Mouse (Mus musculus): ENCODE results near the gene Ppfia1. TPM values are rescaled to one million over a fixed set of nuclear protein-coding genes. Genes with fewer than 3 reads are reported as not detected.

Ppfia1 gene
- polyA plus RNA-seq, 1 experiment from 2014 or later, result 34.6 TPM

GRCm38 (mm10) chr7:144577876-144578275, 24.3 kb upstream of the Ppfia1 start:
- Histone ChIP-seq H3K4me2 (ENCODE audit: low read length) (no peak overlapping the region), H3K9ac (replicated peaks; ENCODE audit: low read depth, low read length) (no peak overlapping the region), H3K27ac (ENCODE audit: low read length) (no peak overlapping the region), H3K36me3 (ENCODE audit: control insufficient read depth, insufficient read depth) (no peaks in the 10 kb centered on the region), H3K4me1 (replicated peaks; ENCODE audit: control insufficient read depth, insufficient read depth, low read length) (peaks cover 14% of the 10 kb centered on the region), H3K9me3 (ENCODE audit: control insufficient read depth, low read length) (no peaks in the 10 kb centered on the region), H3K27me3 (replicated peaks; ENCODE audit: control insufficient read depth, insufficient read depth, low read length) (no peaks in the 10 kb centered on the region), H3K4me3 (replicated peaks; ENCODE audit: low read length) (no peak overlapping the region)
- no peak for ATAC-seq
- 95% methylated on average over 5 of the region's 5 CpGs for WGBS

- H3K4me3 ChIP-seq (replicated peaks; ENCODE audit: low read length), result no peak overlapping the region
- no peak for ATAC-seq
- H3K9ac ChIP-seq (replicated peaks; ENCODE audit: low read depth, low read length), result no peak overlapping the region
- no peak overlapping the region for H3K4me2 ChIP-seq (ENCODE audit: low read length)
- no peak overlapping the region for H3K27ac ChIP-seq (ENCODE audit: low read length)
- no peaks in the 10 kb centered on the region for H3K9me3 ChIP-seq (ENCODE audit: control insufficient read depth, low read length)
- no peaks in the 10 kb centered on the region for H3K4me1 ChIP-seq (replicated peaks; ENCODE audit: control insufficient read depth, insufficient read depth, low read length)
- no peaks in the 10 kb centered on the region for H3K27me3 ChIP-seq (replicated peaks; ENCODE audit: control insufficient read depth, insufficient read depth, low read length)
- 81% methylated on average over 5 of the region's 5 CpGs for WGBS
- no peaks in the 10 kb centered on the region for H3K36me3 ChIP-seq (ENCODE audit: control insufficient read depth, insufficient read depth)
Observed at GRCm38 (mm10) chr7:144572234-144572633, 18.7 kb upstream of the Ppfia1 start.

GRCm38 (mm10) chr7:144571598-144571997, 18.1 kb upstream of the Ppfia1 start:
- no peaks in the 10 kb centered on the region for H3K27me3 ChIP-seq (replicated peaks; ENCODE audit: control insufficient read depth, insufficient read depth, low read length)
- no peak for ATAC-seq

GRCm38 (mm10) chr7:144569428-144569827, 15.9 kb upstream of the Ppfia1 start:
- no peaks in the 10 kb centered on the region for H3K27me3 ChIP-seq (replicated peaks; ENCODE audit: control insufficient read depth, insufficient read depth, low read length)
- H3K27ac ChIP-seq (ENCODE audit: low read length), result no peak overlapping the region
- no peaks in the 10 kb centered on the region for H3K36me3 ChIP-seq (ENCODE audit: control insufficient read depth, insufficient read depth)
- H3K4me3 ChIP-seq (replicated peaks; ENCODE audit: low read length), result no peak overlapping the region
- no peaks in the 10 kb centered on the region for H3K9me3 ChIP-seq (ENCODE audit: control insufficient read depth, low read length)
- no peaks in the 10 kb centered on the region for H3K4me1 ChIP-seq (replicated peaks; ENCODE audit: control insufficient read depth, insufficient read depth, low read length)
- no peak overlapping the region for H3K4me2 ChIP-seq (ENCODE audit: low read length)
- 58% methylated on average over 7 of the region's 7 CpGs for WGBS
- ATAC-seq, result no peak
- H3K9ac ChIP-seq (replicated peaks; ENCODE audit: low read depth, low read length), result no peak overlapping the region

More at GRCm38 (mm10) chr7:144571598-144571997, 18.1 kb upstream of the Ppfia1 start:
- Histone ChIP-seq H3K4me3 (replicated peaks; ENCODE audit: low read length) (no peak overlapping the region), H3K4me1 (replicated peaks; ENCODE audit: control insufficient read depth, insufficient read depth, low read length) (no peaks in the 10 kb centered on the region), H3K9ac (replicated peaks; ENCODE audit: low read depth, low read length) (no peak overlapping the region), H3K27ac (ENCODE audit: low read length) (no peak overlapping the region), H3K4me2 (ENCODE audit: low read length) (no peak overlapping the region), H3K36me3 (ENCODE audit: control insufficient read depth, insufficient read depth) (no peaks in the 10 kb centered on the region), H3K9me3 (ENCODE audit: control insufficient read depth, low read length) (no peaks in the 10 kb centered on the region)

- Histone ChIP-seq H3K27ac (ENCODE audit: low read length) (no peak overlapping the region), H3K4me3 (replicated peaks; ENCODE audit: low read length) (no peak overlapping the region), H3K4me2 (ENCODE audit: low read length) (no peak overlapping the region), H3K9me3 (ENCODE audit: control insufficient read depth, low read length) (no peaks in the 10 kb centered on the region), H3K27me3 (replicated peaks; ENCODE audit: control insufficient read depth, insufficient read depth, low read length) (no peaks in the 10 kb centered on the region), H3K36me3 (ENCODE audit: control insufficient read depth, insufficient read depth) (no peaks in the 10 kb centered on the region), H3K4me1 (replicated peaks; ENCODE audit: control insufficient read depth, insufficient read depth, low read length) (no peaks in the 10 kb centered on the region), H3K9ac (replicated peaks; ENCODE audit: low read depth, low read length) (no peak overlapping the region)
- ATAC-seq, result no peak
Observed at GRCm38 (mm10) chr7:144568091-144568490, 14.6 kb upstream of the Ppfia1 start.

GRCm38 (mm10) chr7:144566921-144567682, 13.6 kb upstream of the Ppfia1 start:
- H3K36me3 ChIP-seq (ENCODE audit: control insufficient read depth, insufficient read depth), result no peaks in the 10 kb centered on the region
- ATAC-seq, result no peak
- no peaks in the 10 kb centered on the region for H3K9me3 ChIP-seq (ENCODE audit: control insufficient read depth, low read length)
- H3K27ac ChIP-seq (ENCODE audit: low read length), result no peak overlapping the region
- H3K27me3 ChIP-seq (replicated peaks; ENCODE audit: control insufficient read depth, insufficient read depth, low read length), result no peaks in the 10 kb centered on the region
- no peaks in the 10 kb centered on the region for H3K4me1 ChIP-seq (replicated peaks; ENCODE audit: control insufficient read depth, insufficient read depth, low read length)
- H3K4me3 ChIP-seq (replicated peaks; ENCODE audit: low read length), result no peak overlapping the region
- no peak overlapping the region for H3K4me2 ChIP-seq (ENCODE audit: low read length)
- no peak overlapping the region for H3K9ac ChIP-seq (replicated peaks; ENCODE audit: low read depth, low read length)
- 63% methylated on average over 3 of the region's 3 CpGs for WGBS

- Histone ChIP-seq H3K36me3 (ENCODE audit: control insufficient read depth, insufficient read depth) (no peaks in the 10 kb centered on the region), H3K9ac (replicated peaks; ENCODE audit: low read depth, low read length) (no peak overlapping the region), H3K4me3 (replicated peaks; ENCODE audit: low read length) (no peak overlapping the region), H3K27ac (ENCODE audit: low read length) (no peak overlapping the region), H3K4me1 (replicated peaks; ENCODE audit: control insufficient read depth, insufficient read depth, low read length) (no peaks in the 10 kb centered on the region), H3K9me3 (ENCODE audit: control insufficient read depth, low read length) (no peaks in the 10 kb centered on the region), H3K27me3 (replicated peaks; ENCODE audit: control insufficient read depth, insufficient read depth, low read length) (no peaks in the 10 kb centered on the region), H3K4me2 (ENCODE audit: low read length) (no peak overlapping the region)
- WGBS, result 44% methylated on average over 9 of the region's 9 CpGs
- ATAC-seq, result no peak
Observed at GRCm38 (mm10) chr7:144563456-144564155, 10.1 kb upstream of the Ppfia1 start.

- Histone ChIP-seq H3K36me3 (ENCODE audit: control insufficient read depth, insufficient read depth) (no peaks in the 10 kb centered on the region), H3K9me3 (ENCODE audit: control insufficient read depth, low read length) (no peaks in the 10 kb centered on the region), H3K4me2 (ENCODE audit: low read length) (no peak overlapping the region), H3K27me3 (replicated peaks; ENCODE audit: control insufficient read depth, insufficient read depth, low read length) (no peaks in the 10 kb centered on the region), H3K4me1 (replicated peaks; ENCODE audit: control insufficient read depth, insufficient read depth, low read length) (no peaks in the 10 kb centered on the region), H3K9ac (replicated peaks; ENCODE audit: low read depth, low read length) (no peak overlapping the region), H3K27ac (ENCODE audit: low read length) (no peak overlapping the region), H3K4me3 (replicated peaks; ENCODE audit: low read length) (no peak overlapping the region)
- 9% methylated on average over 3 of the region's 3 CpGs for WGBS
- no peak for ATAC-seq
Observed at GRCm38 (mm10) chr7:144562016-144562415, 8.5 kb upstream of the Ppfia1 start.

GRCm38 (mm10) chr7:144560594-144560993, 7.1 kb upstream of the Ppfia1 start:
- H3K27me3 ChIP-seq (replicated peaks; ENCODE audit: control insufficient read depth, insufficient read depth, low read length), result no peaks in the 10 kb centered on the region
- no peak overlapping the region for H3K9ac ChIP-seq (replicated peaks; ENCODE audit: low read depth, low read length)
- no peak overlapping the region for H3K4me3 ChIP-seq (replicated peaks; ENCODE audit: low read length)
- no peaks in the 10 kb centered on the region for H3K9me3 ChIP-seq (ENCODE audit: control insufficient read depth, low read length)
- ATAC-seq, result no peak
- no peak overlapping the region for H3K4me2 ChIP-seq (ENCODE audit: low read length)
- no peaks in the 10 kb centered on the region for H3K4me1 ChIP-seq (replicated peaks; ENCODE audit: control insufficient read depth, insufficient read depth, low read length)
- no peaks in the 10 kb centered on the region for H3K36me3 ChIP-seq (ENCODE audit: control insufficient read depth, insufficient read depth)
- no peak overlapping the region for H3K27ac ChIP-seq (ENCODE audit: low read length)
- 88% methylated on average over 4 of the region's 4 CpGs for WGBS
